Mouse (Mus musculus) MEL (cell line): ENCODE data around the gene Mrgprd.

Source experiments
- CTCF ChIP-seq, 3 experiments: IDR thresholded peaks in 2 of 3; conservative IDR thresholded peaks in 1 of 3; 2 replicates each; pipeline ENCODE4 v1.5.1; 2011 to 2012; ENCODE audit warnings: low read length in 3 of 3, low read depth in 2 of 3, mild to moderate bottlenecking in 2 of 3, improper control_type of control experiment in 1 of 3, inconsistent platforms in 1 of 3, mixed read lengths in 1 of 3, moderate library complexity in 1 of 3; ENCODE audit not compliant: control insufficient read depth in 1 of 3, insufficient read depth in 1 of 3, poor library complexity in 1 of 3, severe bottlenecking in 1 of 3
- GABPA ChIP-seq: IDR thresholded peaks from 2 replicates; pipeline ENCODE4 v1.6.1; 2012; ENCODE audit warnings: low read depth, mild to moderate bottlenecking, inconsistent platforms, low read length, improper control_type of control experiment, moderate library complexity
- GATA1 ChIP-seq: IDR thresholded peaks from 2 replicates; pipeline ENCODE4 v1.6.1; 2011; ENCODE audit warnings: low read depth, low read length, improper control_type of control experiment
- HCFC1 ChIP-seq: IDR thresholded peaks from 2 replicates; pipeline ENCODE4 v1.6.1; 2012; ENCODE audit warnings: low read depth, mild to moderate bottlenecking, inconsistent platforms, low read length, improper control_type of control experiment, moderate library complexity
- JUND ChIP-seq: IDR thresholded peaks from 2 replicates; pipeline ENCODE4 v1.6.1; 2011; ENCODE audit warnings: low read depth, mild to moderate bottlenecking, improper control_type of control experiment, low read length
- KAT2A ChIP-seq: conservative IDR thresholded peaks from 2 replicates; pipeline ENCODE4 v1.6.1; 2012; ENCODE audit warnings: low read depth, low read length, improper control_type of control experiment, inconsistent platforms
- MAX ChIP-seq: IDR thresholded peaks from 2 replicates; pipeline ENCODE4 v1.6.1; 2011; ENCODE audit warnings: low read length, improper control_type of control experiment
- MAZ ChIP-seq: IDR thresholded peaks from 2 replicates; pipeline ENCODE4 v1.6.1; 2012; ENCODE audit warnings: low read depth, mild to moderate bottlenecking, inconsistent platforms, low read length, improper control_type of control experiment
- POLR2A ChIP-seq, 2 experiments: IDR thresholded peaks; 2 replicates each; pipeline ENCODE4 v1.6.1; 2011 to 2012; ENCODE audit warnings: low read length in 2 of 2, mild to moderate bottlenecking in 2 of 2, control low read depth in 1 of 2, improper control_type of control experiment in 1 of 2, low read depth in 1 of 2, moderate library complexity in 1 of 2; ENCODE audit not compliant: control insufficient read depth in 1 of 2, insufficient read depth in 1 of 2, poor library complexity in 1 of 2
- TAL1 ChIP-seq: IDR thresholded peaks from 2 replicates; pipeline ENCODE4 v1.6.1; 2012; ENCODE audit warnings: mild to moderate bottlenecking, inconsistent platforms, low read length, moderate library complexity, mixed read lengths
- TCF12 ChIP-seq: IDR thresholded peaks from 2 replicates; pipeline ENCODE4 v1.6.1; 2014; ENCODE audit warnings: low read depth, mild to moderate bottlenecking, inconsistent platforms, low read length, improper control_type of control experiment, moderate library complexity
- USF1 ChIP-seq: IDR thresholded peaks from 2 replicates; pipeline ENCODE4 v1.6.1; 2014; ENCODE audit warnings: low read depth, mild to moderate bottlenecking, inconsistent platforms, low read length, improper control_type of control experiment, moderate library complexity
- ZC3H11A ChIP-seq: IDR thresholded peaks from 2 replicates; pipeline ENCODE4 v1.6.1; 2012; ENCODE audit warnings: low read depth, mild to moderate bottlenecking, inconsistent platforms, low read length, improper control_type of control experiment
- ZNF384 ChIP-seq: IDR thresholded peaks from 2 replicates; pipeline ENCODE4 v1.6.1; 2012; ENCODE audit warnings: low read depth, mild to moderate bottlenecking, inconsistent platforms, low read length, improper control_type of control experiment

- TF ChIP-seq POLR2A (IDR thresholded peaks at IDR 0.05; ENCODE audit: control insufficient read depth in 1 of 2, insufficient read depth in 1 of 2, low read depth in 1 of 2, low read length in 2 of 2, poor library complexity in 1 of 2), result no peak
- TF ChIP-seq HCFC1, result no peak
- TF ChIP-seq USF1, result no peak
- TF ChIP-seq ZNF384, result no peak
- TF ChIP-seq GATA1, result no peak
- no peak for TF ChIP-seq KAT2A
- no peak for TF ChIP-seq MAZ
- TF ChIP-seq TAL1, result no peak
- TF ChIP-seq ZC3H11A, result no peak
- TF ChIP-seq TCF12, result no peak
- no peak for TF ChIP-seq CTCF (IDR thresholded peaks at IDR 0.05 in 2 of 3, conservative IDR thresholded peaks at IDR 0.05 in 1 of 3; ENCODE audit: control insufficient read depth in 1 of 3, insufficient read depth in 1 of 3, low read depth in 2 of 3, low read length in 3 of 3, poor library complexity in 1 of 3, severe bottlenecking in 1 of 3)
- no peak for TF ChIP-seq MAX
- TF ChIP-seq GABPA, result no peak
- no peak for TF ChIP-seq JUND
Observed at GRCm38 (mm10) chr7:145309877-145310276, 4.8 kb upstream of the Mrgprd start.
